Mouse (Mus musculus): ENCODE measurements around the gene Slc9a2. TPM values are rescaled to one million over a fixed set of nuclear protein-coding genes. Genes with fewer than 3 reads are reported as not detected.
"Not testable (repeated sequence)": the region's sequence is repeated elsewhere in the genome, so short reads cannot be mapped to it uniquely, and the experiment has no call there.

Slc9a2 gene
- total RNA-seq, 2 experiments from 2014 or later = 14.9 to 16.2 TPM

DNA sequence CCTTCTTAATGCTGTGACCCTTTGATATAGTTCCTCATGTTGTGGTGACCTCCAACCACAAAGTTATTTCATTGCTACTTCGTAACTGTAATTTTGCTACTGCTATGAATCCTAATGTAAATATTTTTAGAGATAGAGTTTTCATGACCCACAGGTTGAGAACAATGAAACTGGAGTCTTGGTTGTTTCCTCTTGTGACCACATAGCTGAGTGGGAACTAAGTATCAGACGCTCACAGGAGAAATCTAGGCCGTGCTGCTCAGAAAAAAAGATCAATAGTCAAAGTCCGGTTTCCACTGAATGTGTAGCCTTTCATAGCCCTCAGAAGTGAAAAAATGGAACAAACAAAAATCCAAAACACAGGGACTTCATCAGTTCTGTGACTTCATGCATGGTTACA, 24.7 kb downstream of the Slc9a2 start:
- no peak for DNase-seq (ENCODE audit: low spot score in 2 of 2)

DNA sequence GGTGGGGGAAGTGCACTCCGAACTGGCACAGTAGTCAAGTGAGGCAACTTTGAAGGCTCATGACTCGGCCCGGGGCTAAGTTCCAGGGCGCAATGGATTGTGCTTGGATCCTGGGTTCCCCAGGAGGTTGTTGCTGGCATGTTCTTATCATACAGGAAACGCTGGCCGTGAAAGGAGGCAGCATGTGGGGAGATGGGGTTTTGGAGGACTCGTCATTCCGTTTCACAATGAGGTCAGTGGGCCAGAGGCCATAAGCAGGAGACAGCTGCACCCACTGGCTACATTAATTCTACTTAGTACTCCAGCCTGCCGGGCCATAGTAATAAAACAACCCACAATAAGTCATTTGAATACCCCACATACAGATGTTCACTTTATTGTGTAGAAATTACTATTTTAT, 34.6 kb downstream of the Slc9a2 start:
- DNase-seq (ENCODE audit: low spot score in 2 of 2) = no peak

DNA sequence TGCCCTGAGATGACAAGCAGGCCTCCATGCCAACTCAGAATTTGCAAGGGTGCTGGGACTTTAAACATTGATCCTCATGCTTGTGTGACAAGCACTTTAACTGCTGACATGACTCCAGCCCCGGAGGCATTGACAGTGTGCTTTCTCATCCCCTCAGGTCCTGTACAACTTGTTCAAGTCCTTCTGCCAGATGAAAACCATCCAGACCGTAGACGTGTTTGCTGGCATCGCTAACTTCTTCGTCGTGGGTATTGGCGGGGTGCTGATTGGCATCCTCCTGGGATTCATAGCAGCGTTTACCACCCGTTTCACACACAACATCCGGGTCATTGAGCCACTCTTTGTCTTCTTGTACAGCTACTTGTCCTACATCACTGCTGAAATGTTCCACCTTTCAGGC, 45.7 kb downstream of the Slc9a2 start:
- DNase-seq (ENCODE audit: low spot score in 2 of 2) = no peak

DNA sequence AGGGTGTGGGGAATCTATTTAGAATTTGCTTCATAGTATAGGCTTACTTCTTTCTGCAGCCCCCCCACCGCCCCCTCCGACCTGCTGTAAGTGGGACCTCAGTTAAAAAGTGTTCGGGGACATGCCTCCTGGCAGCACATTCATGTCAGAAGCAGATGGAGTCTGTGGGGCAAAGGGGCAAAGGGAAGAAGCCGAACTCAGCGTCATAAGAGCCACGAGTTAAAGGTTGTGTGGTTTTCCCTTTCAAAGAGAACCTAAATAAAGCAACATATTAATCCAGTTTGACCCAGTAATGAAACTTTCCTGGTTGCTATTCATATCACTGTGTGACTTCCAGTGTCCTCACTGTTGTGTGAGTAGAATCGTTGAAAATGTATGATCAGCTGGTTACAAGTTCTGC, 47.0 kb downstream of the Slc9a2 start:
- no peak for DNase-seq (ENCODE audit: low spot score in 2 of 2)

DNA sequence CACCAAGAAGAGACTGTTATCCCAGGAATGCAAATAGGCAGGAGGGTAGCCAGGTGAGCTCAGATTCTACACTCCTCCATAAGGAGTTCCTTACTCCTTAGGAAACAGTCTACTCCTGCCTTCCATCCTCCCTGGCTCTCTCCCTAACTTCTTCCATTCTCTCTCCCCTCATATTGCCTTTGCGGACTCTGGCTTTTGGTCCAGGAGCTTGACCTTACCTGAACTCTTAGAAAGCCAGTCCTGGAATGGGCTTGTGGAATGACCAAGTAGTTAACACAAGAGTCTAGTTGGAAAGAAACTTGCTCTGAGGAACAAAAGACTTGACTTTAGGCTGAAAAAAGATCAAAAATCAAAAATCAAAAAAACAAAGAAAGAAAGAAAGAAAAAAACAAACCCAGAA, 48.3 kb downstream of the Slc9a2 start:
- no peak for DNase-seq (ENCODE audit: low spot score in 2 of 2)

DNA sequence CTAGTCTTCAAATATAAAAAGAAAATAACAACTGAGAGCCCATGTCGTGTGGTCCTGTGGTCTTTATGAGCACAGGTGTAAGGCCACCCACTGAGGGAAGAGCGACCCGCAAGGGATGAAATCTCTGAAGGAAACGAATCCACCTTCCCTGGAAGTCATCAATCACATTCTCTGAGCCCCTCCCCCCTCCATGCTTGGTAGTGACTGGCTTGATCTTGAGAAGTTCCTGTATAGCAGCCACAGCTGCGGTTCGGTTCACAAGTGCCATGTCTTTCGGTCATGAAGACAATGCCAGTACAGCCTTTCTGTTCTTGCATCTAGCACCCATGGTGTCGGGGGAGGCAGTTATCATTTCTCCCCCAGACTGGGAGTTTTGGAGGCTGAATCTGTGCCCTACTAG, 57.3 kb downstream of the Slc9a2 start:
- no peak for DNase-seq (ENCODE audit: low spot score in 2 of 2)

DNA sequence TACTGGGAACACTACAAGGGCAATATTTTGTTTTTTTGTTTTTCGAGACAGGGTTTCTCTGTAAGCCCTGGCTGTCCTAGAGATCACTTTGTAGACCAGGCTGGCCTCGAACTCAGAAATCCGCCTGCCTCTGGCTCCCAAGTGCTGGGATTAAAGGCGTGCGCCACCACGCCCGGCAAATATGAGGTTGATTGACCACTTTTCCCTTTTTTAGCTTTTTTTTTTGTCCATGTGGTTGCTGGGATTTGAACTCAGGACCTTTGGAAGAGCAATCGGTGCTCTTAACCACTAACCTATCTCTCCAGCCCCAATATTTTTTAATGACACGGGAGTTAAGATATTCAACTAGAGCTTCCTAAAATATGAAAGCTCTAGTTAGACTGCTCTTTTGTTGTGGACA, 57.9 kb downstream of the Slc9a2 start:
- not testable (repeated sequence) for DNase-seq (ENCODE audit: low spot score in 2 of 2)

DNA sequence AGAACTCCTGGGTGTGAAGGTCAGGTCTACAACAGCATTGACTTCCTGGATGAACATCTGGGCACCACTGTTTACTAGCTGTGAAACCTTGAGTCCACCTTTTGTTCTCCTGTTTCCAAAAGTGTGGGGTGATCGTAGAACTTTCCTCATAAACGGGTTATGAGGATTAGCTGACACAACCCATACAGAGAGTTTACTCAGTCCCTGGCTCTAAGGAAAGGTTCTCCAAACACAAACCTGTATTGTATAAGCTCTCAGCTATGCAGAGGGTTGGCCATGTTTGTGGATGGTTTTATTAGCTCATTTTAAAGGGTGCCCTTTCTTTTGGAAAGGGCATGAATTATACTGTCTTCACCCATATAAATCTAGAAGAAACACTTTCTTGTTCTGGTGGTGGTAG, 60.4 kb downstream of the Slc9a2 start:
- no peak for DNase-seq (ENCODE audit: low spot score in 2 of 2)

DNA sequence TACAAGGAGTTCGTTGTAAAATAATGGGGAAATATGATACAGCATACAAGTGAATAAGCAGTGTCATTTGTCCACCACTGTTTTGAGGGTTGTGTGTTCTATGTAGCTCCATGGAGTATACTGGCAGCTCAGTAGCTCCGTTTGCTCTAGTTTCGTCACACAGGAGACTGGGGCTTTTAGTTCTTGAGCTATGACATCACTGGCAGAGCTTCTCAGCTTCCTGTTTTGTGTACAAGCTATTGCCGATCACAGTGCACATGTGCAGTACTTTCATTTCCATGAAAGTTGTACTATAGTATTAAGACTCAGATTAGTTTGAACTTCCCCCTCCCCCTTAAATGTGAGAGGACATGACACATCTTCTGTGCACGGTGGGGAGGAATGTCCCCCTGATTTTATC, 65.7 kb downstream of the Slc9a2 start:
- no peak for DNase-seq (ENCODE audit: low spot score in 2 of 2)

DNA sequence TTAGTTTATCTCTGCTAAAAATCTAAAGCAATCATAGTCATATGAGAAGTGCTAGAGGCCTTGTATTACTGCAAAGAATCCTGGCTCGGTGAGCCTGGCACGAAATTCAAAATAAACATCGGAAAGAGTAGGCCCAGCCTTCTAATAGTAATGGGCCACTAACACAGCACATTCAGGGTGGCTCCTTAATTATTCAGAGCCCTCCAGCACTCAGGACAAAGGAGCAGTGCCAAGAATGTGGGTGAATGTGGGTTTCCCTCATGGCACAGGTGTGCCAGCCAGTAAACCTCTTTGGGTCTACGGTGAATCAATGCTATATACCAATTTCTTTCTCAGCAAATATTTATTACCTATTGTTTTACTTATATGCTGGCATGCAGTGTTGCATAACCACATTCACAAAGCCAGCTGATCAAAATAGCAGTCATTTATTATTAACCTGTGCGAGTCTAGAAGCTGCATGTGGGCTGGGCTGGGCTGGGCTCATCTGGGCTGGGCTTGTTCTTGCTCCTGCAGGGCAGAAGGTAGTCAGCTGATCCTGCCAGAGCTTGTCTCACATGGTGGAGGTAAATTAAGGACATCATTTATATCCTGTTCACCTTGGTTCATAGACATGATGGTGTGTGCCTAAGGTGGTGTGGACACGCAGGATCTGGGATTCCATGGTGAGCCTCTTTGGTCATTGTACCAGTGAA, 79.5 kb downstream of the Slc9a2 start:
- DNase-seq (ENCODE audit: low spot score in 2 of 2) = no peak

DNA sequence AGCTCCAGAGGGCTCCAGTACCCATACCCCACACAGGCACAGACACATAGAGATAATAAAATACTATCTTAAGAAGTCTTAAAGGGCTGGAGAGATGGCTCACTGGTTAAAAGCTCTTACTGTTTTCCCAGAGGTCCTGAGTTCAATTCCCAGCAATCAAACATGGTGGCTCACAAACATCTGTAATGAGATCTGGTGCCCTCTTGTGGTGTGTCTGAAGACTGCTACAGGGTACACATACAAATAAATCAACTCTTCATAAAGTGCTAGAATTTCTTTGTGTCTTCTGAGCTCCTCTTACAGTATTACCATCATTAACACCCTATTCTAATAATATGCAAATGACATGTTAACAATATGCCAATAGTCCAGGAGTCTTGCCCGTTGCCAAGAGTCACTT, 83.7 kb downstream of the Slc9a2 start:
- no peak for DNase-seq (ENCODE audit: low spot score in 2 of 2)

DNA sequence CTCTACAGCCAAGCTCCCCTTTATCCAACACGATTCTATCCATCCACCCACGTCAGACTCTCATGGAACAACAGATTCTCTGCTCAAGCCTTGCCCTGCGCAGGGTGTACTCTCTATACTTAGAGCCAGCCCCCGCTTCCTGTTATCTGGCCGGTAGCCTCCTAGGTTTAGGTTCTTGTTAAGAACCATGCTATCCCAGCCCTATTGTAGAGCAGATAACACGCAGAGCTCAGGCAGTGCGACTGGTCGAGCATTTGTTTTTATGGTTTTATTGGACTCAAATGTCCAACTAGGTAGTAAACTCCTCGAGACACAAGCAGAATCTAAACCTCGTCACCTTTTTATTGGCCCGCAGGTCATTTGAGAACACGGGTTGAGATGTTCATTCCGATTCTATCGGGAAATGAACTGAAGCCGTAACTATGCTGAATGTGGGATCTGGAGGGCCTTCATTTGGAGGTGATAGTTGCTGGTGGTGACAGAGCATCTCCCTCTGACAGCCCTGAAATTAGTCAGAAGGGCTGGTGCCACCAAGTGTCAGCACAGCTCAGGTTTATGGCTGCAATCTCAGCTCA, 84.4 kb downstream of the Slc9a2 start:
- DNase-seq (ENCODE audit: low spot score in 2 of 2) = no peak

DNA sequence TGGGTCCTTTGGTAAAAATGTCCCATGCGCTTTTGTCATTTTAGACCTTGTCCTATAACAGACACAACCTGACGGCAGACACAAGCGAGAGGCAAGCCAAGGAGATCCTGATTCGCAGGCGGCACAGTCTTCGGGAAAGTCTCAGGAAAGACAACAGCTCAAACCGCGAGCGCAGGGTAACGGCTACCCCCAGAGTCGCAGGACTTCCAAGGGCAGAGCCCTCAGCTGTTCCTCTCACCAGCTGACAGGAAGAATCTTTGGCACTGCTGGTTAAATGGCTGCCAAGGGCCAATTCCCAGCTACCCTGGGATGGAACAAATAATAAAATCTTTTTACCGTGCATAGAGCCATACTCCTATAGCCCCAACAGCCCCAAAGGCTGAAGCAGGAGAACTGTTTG, 85.1 kb downstream of the Slc9a2 start:
- no peak for DNase-seq (ENCODE audit: low spot score in 2 of 2)

DNA sequence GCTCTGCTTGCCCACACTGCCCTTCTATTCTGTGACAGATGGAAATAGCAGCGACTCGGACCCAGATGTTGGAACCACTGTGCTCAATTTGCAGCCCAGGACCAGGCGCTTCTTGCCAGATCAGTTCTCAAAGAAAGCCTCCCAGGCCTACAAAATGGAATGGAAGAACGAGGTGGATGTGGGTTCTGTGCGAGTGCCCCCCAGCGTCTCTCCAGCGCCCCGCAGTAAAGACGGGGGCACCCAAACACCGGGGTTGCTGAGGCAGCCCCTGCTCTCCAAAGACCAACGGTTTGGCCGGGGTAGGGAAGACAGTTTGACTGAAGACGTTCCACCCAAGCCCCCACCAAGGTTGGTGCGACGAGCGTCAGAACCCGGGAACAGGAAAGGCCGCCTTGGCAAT, 87.2 kb downstream of the Slc9a2 start:
- DNase-seq (ENCODE audit: low spot score in 2 of 2) = no peak

DNA sequence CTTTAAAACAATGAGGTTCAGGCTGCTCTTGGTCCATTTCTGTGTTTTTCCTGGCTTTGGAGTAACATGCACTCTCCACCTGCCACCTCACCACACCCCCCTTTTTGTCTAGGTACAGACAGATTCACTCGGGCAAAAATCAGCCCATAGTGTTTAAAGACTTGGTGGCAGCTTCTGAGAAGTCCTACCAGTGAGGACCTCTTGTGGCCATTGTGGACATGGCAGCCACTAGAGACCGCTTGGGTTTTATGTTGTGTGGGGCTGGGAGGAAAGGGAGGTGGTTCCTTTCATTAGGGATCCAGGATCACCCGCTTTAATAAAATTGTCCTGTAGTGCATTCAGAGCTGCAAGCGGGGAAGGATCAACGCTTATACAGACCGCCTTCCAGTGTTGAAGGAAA, 88.2 kb downstream of the Slc9a2 start:
- DNase-seq (ENCODE audit: low spot score in 2 of 2) = peak; percentile 56 to 64

DNA sequence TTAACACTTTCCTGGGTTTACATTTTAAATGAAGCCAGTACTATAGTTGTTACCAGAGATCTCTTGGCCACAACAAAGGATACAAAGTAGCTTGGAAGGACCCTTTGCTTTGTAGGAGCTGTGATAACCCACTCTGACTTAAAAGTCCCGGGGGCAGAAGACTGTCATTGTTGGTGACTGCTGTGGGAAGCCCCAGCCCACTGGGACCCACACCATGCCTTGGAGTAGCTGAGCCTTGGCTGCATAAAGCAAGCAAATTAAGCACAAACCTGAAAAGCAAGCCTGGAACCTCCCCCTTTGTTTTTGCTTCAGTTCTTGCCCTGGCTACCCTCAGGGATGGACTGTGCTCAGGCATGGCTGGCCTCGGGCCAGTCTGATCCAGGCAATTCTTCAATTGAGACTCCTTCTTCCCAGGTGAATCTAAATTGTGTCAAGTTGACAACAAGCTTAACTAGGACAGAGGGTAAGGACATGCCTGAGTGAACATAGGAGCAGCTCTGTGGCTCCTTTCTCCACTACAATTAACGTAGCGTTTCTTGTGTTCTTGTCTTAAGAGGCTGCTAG, 89.0 kb downstream of the Slc9a2 start:
- DNase-seq (ENCODE audit: low spot score in 2 of 2) = no peak

DNA sequence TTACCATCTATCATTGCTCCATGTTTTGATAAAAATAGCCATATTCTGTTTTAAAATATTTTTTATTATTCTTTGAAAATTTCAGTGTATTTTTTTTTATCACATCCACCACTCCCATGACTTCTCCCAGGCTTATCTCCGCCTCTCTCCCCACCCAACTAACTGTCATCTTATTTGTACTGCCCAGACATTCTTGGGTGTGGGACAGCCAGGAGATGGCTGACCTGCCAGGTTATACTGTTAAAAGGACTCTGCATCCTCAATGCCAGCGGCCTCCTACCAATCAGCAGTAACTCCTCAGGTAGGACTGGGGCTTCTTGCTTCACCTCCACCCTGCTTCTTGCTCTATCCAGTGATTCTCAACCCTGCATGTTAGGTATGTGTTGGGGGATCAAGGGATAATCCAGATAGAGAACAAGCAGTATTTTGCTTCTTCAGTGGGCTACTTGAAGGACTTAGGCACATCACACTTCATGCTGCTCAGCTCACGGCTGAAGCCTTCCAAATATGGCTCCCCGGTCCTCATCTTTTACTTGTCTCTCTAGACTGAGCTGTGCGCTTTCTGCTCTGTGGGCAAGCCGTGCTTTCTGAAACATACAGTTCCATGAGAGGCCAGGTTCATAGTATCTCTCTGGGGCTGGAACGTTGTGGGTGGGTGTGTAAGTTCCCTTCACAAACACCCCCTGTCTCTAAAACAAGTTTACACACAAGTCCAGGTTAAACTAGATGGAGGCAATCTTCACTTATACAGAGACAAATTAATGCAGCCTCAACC, 91.0 kb downstream of the Slc9a2 start:
- DNase-seq (ENCODE audit: low spot score in 2 of 2) = no peak

DNA sequence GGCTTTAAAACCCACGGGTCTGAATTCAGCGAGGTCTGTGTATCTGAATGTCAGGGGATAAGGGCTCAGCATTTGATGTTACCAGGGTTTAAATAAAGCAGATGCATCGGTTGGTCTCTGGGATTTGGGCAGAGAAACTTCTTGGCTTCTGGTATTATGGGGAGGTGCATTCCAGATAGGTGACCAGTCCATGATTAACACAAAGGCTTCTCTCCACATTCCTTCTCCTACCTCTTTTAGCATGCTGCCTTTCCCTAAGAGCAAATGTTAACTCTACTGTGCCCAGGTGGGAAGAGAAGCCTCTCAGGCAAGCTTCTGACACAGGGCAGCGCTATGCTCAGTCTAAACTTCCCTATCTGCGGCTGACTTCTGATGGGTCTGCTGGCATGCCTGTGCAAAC, 92.9 kb downstream of the Slc9a2 start:
- DNase-seq (ENCODE audit: low spot score in 2 of 2) = no peak

DNA sequence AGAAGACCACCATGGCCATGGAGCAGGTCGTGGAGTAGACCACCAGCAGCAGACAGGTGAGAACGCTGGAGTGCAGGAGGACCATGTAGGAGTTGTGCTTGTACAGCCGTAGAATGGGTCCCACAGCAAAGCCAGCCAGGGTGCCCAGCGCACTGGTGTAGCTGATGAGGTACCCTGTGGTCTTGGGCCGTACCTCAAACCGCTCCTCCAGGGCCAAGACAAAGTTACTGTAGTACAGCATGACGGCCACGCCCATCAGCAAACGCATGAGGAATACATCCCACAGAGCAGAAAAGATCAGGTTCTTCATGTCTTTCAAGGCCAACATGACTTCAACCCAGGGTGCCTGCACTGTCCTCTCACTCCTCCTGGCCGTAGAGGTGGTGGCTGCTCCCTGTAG, 93.7 kb downstream of the Slc9a2 start:
- no peak for DNase-seq (ENCODE audit: low spot score in 2 of 2)

DNA sequence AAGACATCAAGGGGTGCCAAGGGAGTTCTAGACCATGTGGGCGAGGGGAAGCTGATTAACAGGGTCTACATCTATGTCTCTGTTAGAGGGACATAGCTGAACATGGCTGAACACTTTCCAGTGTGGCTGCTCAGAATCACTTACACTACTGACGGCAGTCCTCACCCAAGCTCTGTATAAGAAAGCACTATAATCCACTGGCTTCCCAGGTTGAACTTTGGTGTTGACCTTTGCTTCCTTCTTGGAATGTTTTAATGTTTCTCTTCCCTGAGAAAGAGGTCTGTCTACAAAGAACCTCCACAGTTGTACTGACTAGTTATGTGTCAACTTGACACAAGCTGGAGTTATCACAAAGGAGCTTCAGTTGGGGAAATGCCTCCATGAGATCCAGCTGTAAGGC, 95.7 kb downstream of the Slc9a2 start:
- DNase-seq (ENCODE audit: low spot score in 2 of 2) = no peak

DNA sequence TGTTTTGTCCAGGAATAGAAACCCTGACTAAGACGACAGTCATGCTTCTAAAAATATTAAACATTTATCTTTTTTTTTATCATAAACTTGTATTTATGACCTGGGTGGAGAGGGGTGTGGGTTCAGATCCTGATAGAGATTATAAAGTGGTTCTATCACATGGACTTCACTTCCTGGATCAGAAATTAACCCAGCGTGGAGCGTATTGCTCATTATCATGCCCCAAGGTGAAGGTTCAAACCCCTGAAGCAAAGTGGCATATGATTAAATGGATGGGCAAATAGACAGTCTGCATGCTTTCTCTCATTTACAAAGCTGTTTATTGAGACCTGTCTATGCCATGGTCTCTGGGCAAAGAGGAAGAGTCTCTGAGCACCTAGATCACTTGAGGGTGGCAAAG, 96.4 kb downstream of the Slc9a2 start:
- no peak for DNase-seq (ENCODE audit: low spot score in 2 of 2)

DNA sequence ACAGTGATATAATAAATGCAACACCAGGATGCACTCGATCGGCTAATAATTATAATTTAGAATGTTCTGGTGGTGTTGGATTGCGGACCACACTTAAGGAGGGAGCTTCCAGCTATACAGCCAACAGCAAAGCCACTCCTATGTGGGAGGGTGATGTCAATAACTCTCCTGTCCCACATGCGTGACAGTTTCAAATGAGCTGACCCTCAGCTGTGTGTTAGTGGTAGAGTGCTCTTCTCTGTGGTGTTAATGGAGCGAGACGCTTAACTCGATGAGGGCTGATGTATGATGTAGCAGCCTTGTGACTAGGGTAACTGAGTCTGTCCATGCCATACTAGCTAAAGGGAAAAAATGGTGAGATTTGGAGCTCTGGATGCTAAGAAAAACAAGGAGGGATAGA, 103.1 kb downstream of the Slc9a2 start:
- no peak for DNase-seq (ENCODE audit: low spot score in 2 of 2)
